Mouse (Mus musculus): ENCODE data around the gene Nol12.

- no peak for TF ChIP-seq POLR2A (IDR thresholded peaks at IDR 0.05; ENCODE audit: low read depth, low read length)
- TF ChIP-seq CHD2 (IDR thresholded peaks at IDR 0.05; ENCODE audit: low read length), result no peak
- no peak for TF ChIP-seq POLR2AphosphoS2 (IDR thresholded peaks at IDR 0.05; ENCODE audit: low read depth, low read length)
- TF ChIP-seq SIN3A (IDR thresholded peaks at IDR 0.05; ENCODE audit: low read length), result no peak
- no peak for TF ChIP-seq EP300 (IDR thresholded peaks at IDR 0.05; ENCODE audit: low read length)
- no peak for TF ChIP-seq ZMIZ1 (IDR thresholded peaks at IDR 0.05; ENCODE audit: low read depth, low read length)
- no peak for TF ChIP-seq USF1 (IDR thresholded peaks at IDR 0.05; ENCODE audit: low read depth, low read length)
- no peak for TF ChIP-seq CHD1 (IDR thresholded peaks at IDR 0.05; ENCODE audit: low read depth, low read length)
- no peak for TF ChIP-seq CTCF (conservative IDR thresholded peaks at IDR 0.05 in 1 of 2, IDR thresholded peaks at IDR 0.05 in 1 of 2; ENCODE audit: low read depth in 2 of 2, low read length in 2 of 2)
- TF ChIP-seq ETS1 (conservative IDR thresholded peaks at IDR 0.05; ENCODE audit: low read depth, low read length), result no peak
These were observed 51.9 kb downstream of the Nol12 start for GRCm38 (mm10) chr15:78986536-78987220.
